Mouse (Mus musculus) layer of hippocampus, postnatal 14 days (tissue): Measurements from ENCODE around the gene Mansc4. TPM values are rescaled to one million over a fixed set of nuclear protein-coding genes. Genes with fewer than 3 reads are reported as not detected.

Experiments used
- DNase-seq, 2 experiments: peaks; one replicate each; pipeline ENCODE4 v3.0.0; 2021 to 2022; ENCODE audit warnings: low spot score in 2 of 2, mixed read lengths in 1 of 2
- long read RNA-seq, 2 experiments: library from polyadenylated mRNA; stranded (forward); transcript quantifications; one replicate each; pipeline ENCODE4 v2.0.0; 2021
- total RNA-seq, 2 experiments: library from RNA; stranded (reverse); gene quantifications; 2 replicates each; pipeline ENCODE4 v1.2.3; 2021

The Mansc4 gene
- 1 to 10 TPM in 1 of 2 experiments, under 1 TPM in 1; 0.45 to 1.1 TPM for total RNA-seq
- long read RNA-seq, experiment 1, partial matches to known transcripts: 0 of 1 reads
- long read RNA-seq, experiment 1, other reads (novel, unspliced or antisense): 0 of 1 reads
- long read RNA-seq, experiment 2, partial matches to known transcripts: 0 of 1 reads
- long read RNA-seq, experiment 2, other reads (novel, unspliced or antisense): 0 of 1 reads

- no peak for DNase-seq
Observed at GRCm38 (mm10) chr6:147086594-147087225, at the start of gene Mansc4. Mansc4 (minus strand) TSS chr6:147087032.

GRCm38 (mm10) chr6:147127239-147127638, 40.4 kb upstream of the Mansc4 start:
- DNase-seq: no peak

DNA sequence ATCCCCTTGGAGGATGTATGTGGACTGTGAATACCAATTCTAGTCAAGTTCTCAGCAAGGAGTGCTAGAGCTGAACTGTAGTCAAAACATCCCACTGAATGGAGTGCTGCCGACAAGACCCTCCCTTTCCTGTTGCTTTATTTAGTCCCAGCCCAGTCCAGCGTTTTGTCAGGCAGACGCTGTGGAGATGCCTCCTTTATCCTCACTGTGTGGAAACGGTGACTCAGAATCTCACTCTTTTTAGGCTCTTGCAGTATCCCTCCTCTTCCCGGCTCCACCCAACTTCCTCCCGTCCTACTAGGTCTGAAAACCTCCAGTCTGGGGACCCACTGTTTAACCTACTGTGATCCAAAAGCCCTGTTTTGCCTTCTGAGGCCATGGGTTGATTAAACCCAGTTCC, 34.5 kb upstream of the Mansc4 start:
- DNase-seq: no peak

- no peak for DNase-seq
Observed at GRCm38 (mm10) chr6:147118190-147118589, 31.4 kb upstream of the Mansc4 start.

GRCm38 (mm10) chr6:147117764-147118163, 30.9 kb upstream of the Mansc4 start:
- no peak for DNase-seq

- DNase-seq: peak; percentile 78 to 86
Observed at GRCm38 (mm10) chr6:147116579-147116978, 29.7 kb upstream of the Mansc4 start.

GRCm38 (mm10) chr6:147109283-147109682, 22.5 kb upstream of the Mansc4 start:
- DNase-seq: no peak

GRCm38 (mm10) chr6:147106716-147107115, 19.9 kb upstream of the Mansc4 start:
- no peak for DNase-seq

DNA sequence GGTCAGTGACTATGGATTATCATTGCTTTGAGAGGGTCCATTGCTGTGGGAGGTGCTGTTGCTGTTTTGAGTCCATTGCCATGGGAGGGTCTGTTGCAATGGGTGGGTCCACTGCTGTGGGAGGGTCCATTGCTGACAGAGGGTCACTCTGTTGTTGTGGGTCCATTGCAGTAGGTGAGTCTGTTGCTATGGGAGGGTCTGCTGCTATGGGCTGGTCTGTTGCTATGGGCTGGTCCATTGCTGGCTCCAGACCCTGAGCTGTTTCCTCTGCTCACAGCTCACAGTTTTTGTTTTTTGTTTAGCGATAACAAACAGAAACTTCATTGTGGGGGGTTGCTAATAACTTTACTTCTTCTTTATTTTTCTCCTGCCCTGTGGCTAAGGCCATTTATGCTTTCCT, 18.7 kb upstream of the Mansc4 start:
- DNase-seq: no peak

GRCm38 (mm10) chr6:147102293-147102692, 15.5 kb upstream of the Mansc4 start:
- DNase-seq: no peak

GRCm38 (mm10) chr6:147099458-147100277, 12.8 kb upstream of the Mansc4 start:
- no peak for DNase-seq

DNA sequence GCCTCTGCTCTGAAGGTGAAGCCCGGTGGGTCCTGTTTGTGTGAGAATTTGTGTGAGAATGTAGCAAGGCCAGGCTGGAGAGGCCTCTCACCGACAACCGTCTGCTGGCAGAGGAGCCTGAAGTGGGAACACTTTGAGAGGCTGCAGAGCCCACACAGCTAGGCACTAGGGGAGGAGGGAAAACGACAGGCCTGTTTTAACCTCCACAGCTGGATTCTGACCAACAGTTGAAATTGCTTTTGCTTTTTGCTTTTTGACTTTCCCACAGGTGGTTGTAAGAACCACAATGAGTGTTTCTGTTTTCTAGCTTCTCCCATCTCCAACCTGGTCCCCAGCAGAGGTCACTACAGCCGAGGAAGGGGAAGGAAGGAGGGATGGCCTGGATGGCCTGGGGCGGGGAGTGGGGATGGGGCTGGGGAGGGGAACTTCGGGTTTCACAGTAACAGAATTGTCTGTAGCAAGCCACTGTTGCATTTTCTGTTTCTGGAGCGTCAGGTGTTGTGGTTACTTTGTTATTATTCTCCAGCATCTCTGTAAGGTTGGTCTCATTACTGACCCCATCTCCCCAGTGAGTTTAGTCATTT, 10.6 kb upstream of the Mansc4 start:
- DNase-seq: no peak

DNA sequence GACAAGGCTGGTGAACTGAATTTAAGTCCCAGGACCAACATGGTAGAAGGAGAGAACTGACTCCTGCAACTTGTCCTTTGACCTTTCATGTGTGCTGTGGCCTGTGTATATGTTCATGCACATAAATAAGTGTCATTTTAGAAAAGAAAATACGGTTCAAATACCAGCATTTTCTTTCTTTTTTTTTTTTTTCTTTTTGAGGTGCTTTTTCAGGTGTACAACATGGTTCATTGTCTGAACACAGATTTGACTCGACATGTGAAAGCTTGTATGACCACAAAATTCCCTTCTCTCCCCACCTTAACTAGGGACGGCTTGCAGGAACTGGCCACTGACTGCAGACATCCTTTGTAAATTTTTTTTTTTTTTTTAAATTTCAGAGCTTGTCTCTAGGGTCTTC, 10.1 kb upstream of the Mansc4 start:
- DNase-seq: no peak

DNA sequence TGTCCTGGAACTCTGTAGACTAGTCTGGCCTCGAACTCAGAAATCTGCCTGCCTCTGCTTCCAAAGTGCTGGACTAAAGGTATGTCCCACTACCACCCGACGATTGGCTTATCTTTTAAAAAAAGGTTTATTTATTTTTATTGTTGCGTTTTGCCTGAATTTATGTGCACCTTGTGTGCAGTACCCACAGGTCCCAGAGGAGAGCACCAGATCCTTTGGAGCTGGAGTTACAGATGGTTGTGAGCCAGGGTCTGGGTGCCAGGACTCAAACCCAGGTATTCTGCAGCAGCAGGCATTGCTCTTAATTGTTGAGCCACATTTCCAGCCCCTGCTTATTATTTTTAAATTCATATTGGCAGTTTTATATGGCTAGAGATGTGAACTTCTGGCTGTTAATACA, 9.3 kb upstream of the Mansc4 start:
- DNase-seq: no peak

DNA sequence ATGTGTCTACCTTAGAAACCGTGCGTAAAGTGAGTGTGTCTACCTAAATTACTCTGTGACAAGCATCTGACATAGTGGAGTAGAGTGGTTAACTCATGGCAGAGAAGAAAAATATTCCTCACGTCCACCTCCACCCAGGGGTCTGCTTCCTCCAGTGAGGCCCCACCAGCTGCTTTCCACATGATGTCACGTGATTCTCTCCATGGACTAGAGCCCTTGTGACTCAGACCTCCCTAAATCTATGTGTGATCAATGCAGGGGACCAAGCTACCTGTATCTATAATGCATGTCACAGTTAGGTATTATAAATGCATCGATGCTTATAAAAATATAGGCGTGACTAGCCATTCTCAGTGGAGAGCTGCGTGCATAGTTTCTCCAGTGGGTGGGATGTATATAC, 7.9 kb upstream of the Mansc4 start:
- no peak for DNase-seq

DNA sequence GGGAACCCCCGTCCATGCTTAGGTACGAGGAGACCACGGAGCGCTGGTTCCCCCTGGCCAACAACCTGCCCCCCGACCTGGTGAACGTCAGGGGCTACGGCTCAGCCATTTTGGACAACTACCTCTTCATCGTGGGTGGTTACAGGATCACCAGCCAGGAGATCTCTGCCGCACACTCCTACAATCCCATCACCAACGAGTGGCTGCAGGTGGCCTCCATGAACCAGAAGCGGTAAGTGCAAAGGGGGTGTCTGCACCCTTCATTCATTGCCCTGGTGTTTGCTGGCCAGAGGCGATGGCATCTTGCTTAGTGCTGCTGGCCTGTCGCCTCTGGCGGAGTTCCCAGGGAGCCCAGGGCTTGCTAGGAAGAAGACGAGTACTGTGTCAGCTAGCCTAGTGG, 5.3 kb upstream of the Mansc4 start:
- DNase-seq: peak; percentile 52 to 64

DNA sequence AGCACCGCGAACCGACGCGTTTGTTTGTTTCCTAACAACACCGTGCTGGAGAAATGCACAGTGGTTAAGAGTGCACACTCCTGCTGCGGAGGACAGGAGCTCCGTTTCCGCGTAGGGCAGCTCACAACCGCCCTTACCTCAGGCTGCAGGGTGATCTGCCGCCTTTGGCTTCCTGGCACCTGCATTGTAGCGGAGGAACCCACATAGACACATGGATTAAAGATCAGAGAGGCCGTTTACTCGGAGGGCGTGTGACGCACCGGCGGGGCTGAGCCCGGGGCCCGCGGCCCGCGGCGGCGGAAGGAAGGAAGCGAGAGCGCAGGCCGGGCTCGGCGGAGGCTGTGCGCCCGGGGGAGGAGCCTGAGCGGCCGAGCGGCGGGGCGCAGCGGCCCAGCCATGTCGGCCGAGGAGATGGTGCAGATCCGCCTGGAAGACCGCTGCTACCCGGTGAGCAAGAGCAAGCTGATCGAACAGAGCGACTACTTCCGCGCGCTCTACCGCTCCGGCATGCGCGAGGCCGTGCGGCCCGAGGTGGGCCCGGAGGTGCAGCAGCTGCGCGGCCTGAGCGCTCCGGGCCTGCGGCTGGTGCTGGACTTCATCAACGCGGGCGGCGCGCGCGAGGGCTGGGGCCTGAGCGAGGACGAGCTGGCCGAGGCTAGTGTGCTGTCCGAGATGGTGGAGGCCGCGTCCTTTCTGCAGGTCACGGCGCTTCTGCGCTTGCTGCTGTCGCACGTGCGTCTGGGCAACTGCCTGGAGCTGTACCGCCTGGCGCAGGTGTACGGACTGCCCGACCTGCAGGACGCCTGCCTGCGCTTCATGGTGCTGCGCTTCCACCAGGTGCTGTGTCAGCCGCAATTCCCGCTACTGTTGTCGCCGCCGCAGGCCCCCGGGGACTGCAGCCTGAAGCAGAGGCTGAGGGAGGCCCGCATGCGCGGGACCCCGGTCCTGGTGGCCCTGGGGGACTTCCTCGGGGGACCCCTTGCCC, 4.6 kb upstream of the Mansc4 start, which contains the start of gene Klhl42:
Gene Klhl42 (plus strand): TSS at position 244 of the 985 bp plus-strand sequence.
- DNase-seq: peak; percentile 65 to 70

- DNase-seq: peak in 1 of 2 experiments; percentile 31
Observed at GRCm38 (mm10) chr6:147090191-147090590, 3.4 kb upstream of the Mansc4 start.

GRCm38 (mm10) chr6:147088517-147088916, 1.7 kb upstream of the Mansc4 start:
- DNase-seq: no peak

GRCm38 (mm10) chr6:147087736-147088135, 904 bp upstream of the Mansc4 start:
- DNase-seq: no peak
